Mouse (Mus musculus) heart, embryonic 11.5 days (tissue): Measurements from ENCODE around the gene Mep1a. TPM values are rescaled to one million over a fixed set of nuclear protein-coding genes. Genes with fewer than 3 reads are reported as not detected.

Source experiments
- polyA plus RNA-seq: library from polyadenylated mRNA; unstranded; fragments of >200 nt; fragmentation: Nextera tagmentation; extraction: Ambion mirVana; gene quantifications from 2 replicates; pipeline ENCODE4 v1.2.1, GENCODE M21; 2014

Mep1a gene
- polyA plus RNA-seq, 1 experiment from 2014 or later, result not detected

Other genes with a start within 250 kb of the Mep1a start
- gene Adgrf1, start 232.5 kb downstream of the Mep1a start, polyA plus RNA-seq, result not detected in 2 replicates
- 13.9 and 20.8 TPM in 2 replicates for gene Adgrf5, start 142.4 kb downstream of the Mep1a start, polyA plus RNA-seq
- gene Ankrd66, start 40.8 kb upstream of the Mep1a start, polyA plus RNA-seq, result not detected in 2 replicates
- 14.9 and 15.0 TPM in 2 replicates for gene Pla2g7, start 65.3 kb upstream of the Mep1a start, polyA plus RNA-seq
- gene Tdrd6, start 127.5 kb upstream of the Mep1a start, polyA plus RNA-seq, result 0.03 TPM in 1 of 2 replicates, not detected in the other
- 10.2 and 10.8 TPM in 2 replicates for gene Slc25a27, start 164.4 kb upstream of the Mep1a start, polyA plus RNA-seq
- 18.6 and 22.5 TPM in 2 replicates for gene Cyp39a1, start 164.6 kb upstream of the Mep1a start, polyA plus RNA-seq